Mouse (Mus musculus): Measurements from ENCODE around the gene Dynlt1a. TPM values are rescaled to one million over a fixed set of nuclear protein-coding genes. Genes with fewer than 3 reads are reported as not detected.
"Not testable (repeated sequence)": the region's sequence is repeated elsewhere in the genome, so short reads cannot be mapped to it uniquely, and the experiment has no call there.

The Dynlt1a gene
- total RNA-seq, 2 experiments from 2014 or later = 0.87 to 0.99 TPM

DNA sequence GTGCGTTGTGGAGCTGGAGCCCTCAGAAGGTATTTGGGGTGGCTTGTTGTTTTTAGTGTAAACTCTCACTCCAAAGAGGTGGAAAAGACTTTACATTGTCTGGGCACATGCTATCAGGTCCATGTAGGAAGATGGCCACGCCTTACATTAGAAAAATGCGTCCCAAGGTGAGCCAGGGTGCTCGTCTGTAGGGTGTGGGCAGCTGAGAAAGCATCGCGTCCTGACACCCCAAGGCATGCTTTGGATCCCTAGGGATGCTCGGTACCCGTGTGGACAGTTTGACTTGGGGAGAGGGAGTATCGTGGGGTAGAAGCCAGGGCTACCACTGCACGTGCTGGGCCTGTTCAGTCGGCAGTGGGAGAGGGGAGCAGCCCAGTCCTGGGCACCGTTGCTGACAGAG, 28.3 kb downstream of the Dynlt1a start:
- DNase-seq = not testable (repeated sequence)

DNA sequence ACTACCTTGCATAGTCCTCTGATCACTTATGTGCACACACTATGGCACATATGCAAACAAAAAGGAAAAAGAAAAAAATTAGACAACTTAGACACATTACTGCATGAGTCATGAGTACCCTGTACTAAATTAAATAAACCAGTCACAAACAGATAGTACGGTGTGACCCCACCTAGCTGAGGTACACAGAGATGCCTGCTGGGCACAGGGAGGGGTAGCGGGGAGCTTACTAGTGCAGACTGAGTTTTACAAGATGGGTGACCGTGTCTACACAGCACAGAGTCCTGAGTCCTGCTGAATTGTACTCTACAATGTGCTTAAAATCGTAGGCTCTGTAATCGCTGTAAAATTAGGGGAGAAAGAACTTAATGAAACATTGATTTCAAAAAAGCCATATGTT, 31.1 kb downstream of the Dynlt1a start:
- DNase-seq = not testable (repeated sequence)

DNA sequence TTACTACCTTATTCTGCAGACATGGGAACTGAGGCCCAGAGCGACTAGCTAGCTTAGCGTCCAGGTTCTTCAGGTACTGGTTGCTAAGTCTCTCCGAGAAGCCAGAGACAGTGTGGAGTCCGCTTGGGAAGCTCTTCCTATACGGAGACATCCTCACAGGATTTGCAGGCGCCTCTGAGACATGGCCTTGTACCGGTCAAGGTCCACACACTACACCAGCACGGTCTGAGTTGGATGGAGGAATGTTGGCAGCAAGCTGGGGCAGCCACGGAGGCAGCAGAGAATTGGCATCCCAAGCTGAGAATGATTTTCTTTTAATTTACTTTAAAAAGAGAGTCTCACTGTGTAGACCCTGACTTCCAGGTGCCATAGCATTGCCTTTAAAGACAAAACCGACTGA, 34.2 kb downstream of the Dynlt1a start:
- not testable (repeated sequence) for DNase-seq

DNA sequence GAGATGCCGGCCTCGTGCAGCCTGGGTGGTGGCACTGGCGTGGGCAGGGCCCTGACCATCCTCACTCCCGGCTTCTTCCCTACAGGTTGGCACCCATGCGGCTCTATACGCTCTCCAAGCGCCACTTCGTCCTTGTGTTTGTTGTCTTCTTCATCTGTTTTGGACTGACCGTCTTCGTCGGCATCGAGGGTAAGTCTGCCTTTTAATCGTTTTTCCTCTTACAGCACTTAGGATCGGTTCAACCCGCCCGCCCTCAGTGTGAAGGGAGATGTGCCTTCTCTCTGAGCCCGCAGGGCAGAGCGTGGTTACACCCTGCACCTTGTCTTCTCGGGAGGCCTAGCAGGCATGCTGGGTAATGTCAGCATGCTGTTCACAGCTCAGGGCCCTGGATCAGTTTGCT, 36.8 kb downstream of the Dynlt1a start:
- DNase-seq = not testable (repeated sequence)

DNA sequence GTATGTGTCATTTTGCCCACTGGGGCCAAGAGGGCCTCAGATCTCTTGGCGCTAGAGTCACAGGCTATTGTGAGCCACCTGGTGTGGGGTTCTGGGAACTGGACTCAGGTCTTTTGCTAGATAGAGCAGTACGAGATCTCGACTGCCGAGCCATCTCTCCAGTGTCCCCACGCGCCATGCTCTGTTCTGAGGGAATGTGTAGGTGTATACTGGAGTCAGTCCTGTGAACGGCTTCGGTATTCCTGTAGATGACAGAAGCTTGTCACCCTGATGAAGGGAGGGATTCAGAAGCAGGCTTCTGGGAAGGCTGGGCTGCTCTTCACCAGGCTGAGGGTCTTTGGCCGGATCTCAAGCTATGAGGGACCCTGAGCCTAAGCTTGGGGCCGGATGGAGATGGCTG, 37.5 kb downstream of the Dynlt1a start:
- not testable (repeated sequence) for DNase-seq

DNA sequence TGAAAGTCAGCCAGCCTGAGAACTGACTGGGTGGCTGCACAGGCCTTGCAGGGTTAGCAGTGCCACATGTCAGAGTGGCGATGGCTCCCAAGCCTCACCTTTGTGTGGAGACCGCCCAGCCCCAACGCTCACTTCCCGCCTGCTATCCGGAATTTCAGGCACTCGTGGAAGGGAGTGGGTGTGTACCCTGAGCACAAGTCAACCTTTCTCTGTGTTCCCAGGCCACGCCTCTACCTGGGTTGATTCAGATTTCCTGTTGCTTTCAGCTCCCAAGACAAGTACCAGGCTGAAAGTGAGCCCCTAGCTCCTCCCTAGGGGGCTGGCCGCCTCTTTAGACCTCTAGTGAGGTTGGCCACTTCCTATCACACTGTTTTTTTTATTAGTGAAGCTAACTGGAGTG, 38.1 kb downstream of the Dynlt1a start:
- DNase-seq = not testable (repeated sequence)

DNA sequence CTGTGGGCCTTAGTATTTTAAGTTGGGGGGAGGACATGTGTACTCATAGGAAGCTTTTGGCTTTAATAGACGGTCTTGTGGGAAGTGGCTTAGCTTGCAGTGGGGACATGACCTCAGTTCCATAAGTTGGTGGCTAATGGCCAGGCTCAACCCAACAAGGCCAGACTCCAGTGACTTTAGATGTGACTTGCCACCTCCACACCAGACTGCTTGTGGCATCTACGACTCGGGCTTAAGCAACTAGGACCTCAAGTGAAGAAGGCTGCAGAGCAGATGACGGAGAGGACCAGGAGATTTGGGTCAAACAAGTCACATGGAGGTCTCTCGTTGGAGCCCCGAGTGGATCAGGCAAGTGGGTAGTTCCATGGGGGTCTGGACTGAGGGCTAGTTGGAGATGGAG, 42.6 kb downstream of the Dynlt1a start:
- not testable (repeated sequence) for DNase-seq

DNA sequence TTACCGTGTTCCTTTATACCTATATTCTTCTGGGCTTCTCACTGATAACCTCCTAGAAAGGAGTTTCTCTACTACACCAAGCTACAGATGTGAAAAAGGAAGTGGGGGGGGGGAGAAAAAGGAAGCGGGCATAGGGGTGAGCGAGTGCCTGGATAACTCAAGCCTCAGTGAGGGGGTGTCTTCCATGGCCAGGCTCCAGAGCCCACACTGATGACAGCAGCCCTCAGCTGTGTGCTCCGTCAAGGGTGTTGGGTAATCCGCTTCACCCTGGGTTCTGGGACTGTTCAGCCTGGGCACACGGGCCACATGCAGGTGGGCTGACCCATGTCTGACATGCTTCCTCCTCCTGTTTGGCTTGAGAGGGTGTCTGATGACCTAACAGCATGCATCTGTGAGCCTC, 45.3 kb downstream of the Dynlt1a start:
- DNase-seq = not testable (repeated sequence)

DNA sequence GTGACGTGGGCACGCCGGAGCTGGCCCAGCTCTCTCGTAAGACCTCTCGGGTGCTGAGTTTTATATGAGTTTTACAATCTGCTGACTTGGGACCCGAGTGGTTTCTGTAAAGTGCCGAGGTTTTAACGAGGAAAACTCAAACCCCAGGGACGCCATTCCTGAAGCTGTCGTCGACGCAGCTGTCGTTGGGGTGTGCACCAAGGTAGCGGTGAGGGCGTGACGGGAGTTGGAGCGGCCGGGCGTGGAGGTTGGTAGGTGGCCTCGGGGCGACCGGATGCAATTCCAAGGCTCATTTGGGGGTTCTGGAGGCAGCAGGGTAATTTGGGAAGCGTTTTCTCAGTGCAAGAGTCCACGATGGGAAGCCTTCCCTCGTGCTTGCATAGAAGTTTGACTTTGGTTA, 46.5 kb downstream of the Dynlt1a start:
- DNase-seq = not testable (repeated sequence)

DNA sequence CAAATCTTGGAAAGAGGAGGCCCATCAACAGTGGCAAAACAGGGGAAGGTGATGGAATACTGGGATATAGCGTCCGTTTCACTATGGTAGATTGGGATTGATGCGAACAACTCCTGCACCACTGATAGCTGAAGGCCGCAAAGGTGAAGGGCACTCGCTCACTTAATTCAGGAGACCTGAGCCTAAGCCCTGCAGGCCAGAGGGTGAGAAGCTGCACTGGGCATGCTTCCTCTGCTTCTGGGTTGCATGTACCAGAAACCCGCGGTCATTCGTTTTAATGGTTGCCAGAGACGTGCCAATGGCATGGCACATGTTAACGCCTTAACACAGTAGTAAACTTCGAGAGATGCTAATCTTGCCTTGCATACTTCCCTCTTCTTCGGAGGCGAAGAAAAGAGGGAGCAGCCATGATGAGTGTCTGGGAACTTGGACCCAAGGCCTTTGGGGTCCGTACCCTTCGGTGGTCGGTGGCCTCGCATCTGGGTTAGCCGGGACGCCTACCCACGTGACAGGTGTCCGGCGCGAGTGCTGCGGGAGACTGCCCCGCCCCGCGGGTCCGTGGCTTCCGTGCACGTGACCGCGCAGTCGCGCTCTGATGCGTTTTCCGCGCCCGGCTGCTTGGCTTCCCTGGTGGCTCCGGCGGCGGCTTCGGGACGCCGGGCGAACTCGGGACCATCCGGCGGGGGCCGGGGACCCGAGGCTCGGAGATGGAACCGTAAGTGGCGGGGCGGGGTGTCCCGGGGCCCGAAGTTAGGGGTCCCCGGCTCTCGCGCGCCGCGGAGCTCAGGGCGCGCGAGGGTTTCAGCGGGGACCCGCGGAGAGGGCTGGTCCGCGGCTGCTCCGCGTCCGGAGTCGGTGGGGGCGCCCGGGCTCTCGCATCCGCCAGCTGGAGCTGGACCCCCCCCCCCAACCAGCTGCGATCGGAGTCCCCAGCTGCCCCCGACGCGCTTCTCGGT, 47.1 kb downstream of the Dynlt1a start:
- peak; percentile 37 to 55 for DNase-seq

DNA sequence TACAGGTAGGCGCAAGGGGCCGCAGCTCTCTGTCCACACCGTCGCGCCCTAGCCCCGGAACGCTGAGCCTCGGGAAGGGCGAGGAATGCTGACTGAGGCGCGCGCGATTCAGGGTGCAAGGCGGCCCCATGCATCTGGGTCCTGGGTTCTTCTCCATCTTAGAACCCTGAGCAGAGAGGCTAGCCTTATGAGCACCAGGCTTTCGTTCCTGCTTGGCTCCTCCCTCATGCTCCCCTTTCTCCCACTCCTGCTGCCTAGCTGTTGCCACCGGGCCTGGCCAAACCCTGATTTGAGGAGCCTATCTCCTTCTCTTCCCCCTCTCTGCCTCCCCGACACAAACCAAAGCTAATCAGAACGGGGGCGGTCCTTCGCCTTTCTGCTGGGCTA, 60.2 kb downstream of the Dynlt1a start:
- not testable (repeated sequence) for DNase-seq

DNA sequence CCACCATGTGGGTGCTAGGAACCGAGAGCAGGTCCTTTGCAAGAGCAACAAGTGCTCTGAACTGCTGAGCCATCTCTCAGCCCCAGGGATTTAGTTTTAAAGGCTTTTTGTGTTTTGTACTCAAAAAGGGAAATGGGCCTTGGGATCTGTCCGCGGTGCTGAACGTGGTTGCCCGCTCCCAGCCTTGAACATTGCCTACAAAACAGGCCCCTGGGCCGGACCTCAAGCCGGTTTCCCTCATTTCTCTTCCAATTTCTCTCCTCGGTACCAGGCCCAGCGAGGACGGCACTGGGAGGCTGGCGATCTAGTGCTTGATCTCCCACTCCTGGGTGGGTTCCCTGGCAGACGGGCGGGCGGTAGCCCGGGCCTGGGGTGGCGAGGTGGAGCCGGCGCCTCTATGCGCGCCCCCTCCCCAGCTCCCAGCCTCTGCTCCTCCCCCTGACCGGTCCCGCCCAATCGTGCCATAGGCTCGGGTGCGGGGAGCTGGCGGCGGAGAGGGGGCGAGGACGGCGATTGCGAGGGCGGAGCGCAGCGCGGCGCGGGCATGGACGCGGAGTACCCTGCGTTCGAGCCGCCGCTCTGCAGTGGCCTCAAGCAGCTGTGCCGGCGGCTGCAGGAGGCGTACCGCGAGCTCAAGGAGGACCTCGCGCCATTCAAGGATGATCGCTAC, 60.8 kb downstream of the Dynlt1a start, which contains the start of gene Tmem181a:
Tmem181a (plus strand) TSS at position 461 of the 670 bp plus-strand sequence.
- DNase-seq = not testable (repeated sequence)

Other genes with a start within 250 kb of the Dynlt1a start
- 1 to 10 TPM; 6.4 to 7.5 TPM for gene Serac1, start 237.8 kb downstream of the Dynlt1a start, total RNA-seq (2021)
- 10 to 100 TPM; 60.4 to 66.8 TPM for gene Gtf2h5, start 237.7 kb downstream of the Dynlt1a start, total RNA-seq (2021)
- gene Tulp4, start 211.1 kb downstream of the Dynlt1a start, total RNA-seq (2021) = 10 to 100 TPM; 97.1 to 99.3 TPM
- gene Tmem181a, start 60.6 kb downstream of the Dynlt1a start, total RNA-seq (2021) = 1 to 10 TPM; 7.3 to 7.8 TPM
- 10 to 100 TPM; 30.0 to 31.6 TPM for gene Dynlt1b, start 112.6 kb upstream of the Dynlt1a start, total RNA-seq (2021)